Mouse (Mus musculus) retina, postnatal 1 day (tissue): ENCODE data around the gene Tmem150a.
A peak's percentile ranks its signal among the peaks of the same experiment; 100 is the strongest.

Experiments
- DNase-seq: peaks from one replicate; pipeline ENCODE4 v3.0.0-alpha.2; 2012

Tmem150a gene

DNA sequence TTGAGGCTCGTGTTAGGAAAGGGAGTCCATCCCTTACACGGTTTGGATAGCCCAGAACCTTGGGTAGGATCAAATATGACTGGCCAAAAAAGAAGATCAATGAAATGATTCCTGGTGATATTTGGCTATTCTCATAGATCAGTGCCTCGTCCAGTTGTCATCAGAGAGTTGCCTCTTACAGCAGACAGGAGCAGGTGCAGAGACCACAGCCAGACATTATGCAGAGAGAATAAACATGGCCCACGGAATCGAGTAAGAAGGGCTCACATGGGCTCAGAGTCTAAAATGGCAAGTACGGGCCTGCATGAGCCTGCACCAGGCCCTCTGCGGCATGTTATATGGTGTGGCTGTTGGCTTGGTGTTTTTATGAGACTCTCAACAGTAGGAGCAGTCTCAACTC is 50.1 kb downstream of the Tmem150a start:
- no peak for DNase-seq

DNA sequence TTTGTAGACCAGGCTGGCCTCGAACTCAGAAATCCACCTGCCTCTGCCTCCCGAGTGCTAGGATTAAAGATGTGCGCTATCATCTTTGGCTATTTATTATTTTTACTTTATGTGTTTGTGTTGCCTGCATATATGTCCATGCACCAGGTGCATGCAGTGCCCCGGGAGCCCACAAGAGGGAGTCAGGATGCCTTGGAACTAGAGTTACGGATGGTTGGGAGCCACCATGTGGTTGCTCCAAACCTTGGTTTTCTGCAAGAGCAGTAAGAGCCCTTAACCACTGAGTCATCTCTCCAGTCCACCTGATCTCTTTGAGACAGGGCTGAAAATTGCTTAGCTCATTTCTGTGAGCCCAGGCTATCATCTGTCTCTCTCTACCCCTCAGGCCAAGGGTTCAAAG is 51.9 kb downstream of the Tmem150a start:
- DNase-seq: peak; percentile 90
